Mouse (Mus musculus): ENCODE measurements around the gene Thra.

Thra gene

GRCm38 (mm10) chr11:98745932-98746853, 5.8 kb downstream of the Thra start:
- no peak for DNase-seq (ENCODE audit: low spot score)

GRCm38 (mm10) chr11:98746855-98747693, 6.6 kb downstream of the Thra start:
- peak; percentile 87 for DNase-seq (ENCODE audit: low spot score)

GRCm38 (mm10) chr11:98747804-98748505, 7.5 kb downstream of the Thra start:
- no peak for DNase-seq (ENCODE audit: low spot score)

GRCm38 (mm10) chr11:98748506-98749416, 8.3 kb downstream of the Thra start:
- peak; percentile 54 for DNase-seq (ENCODE audit: low spot score)

GRCm38 (mm10) chr11:98749716-98750115, 9.3 kb downstream of the Thra start:
- no peak for DNase-seq (ENCODE audit: low spot score)

- DNase-seq (ENCODE audit: low spot score), result no peak
Measured at GRCm38 (mm10) chr11:98750351-98751201, 10.1 kb downstream of the Thra start.

GRCm38 (mm10) chr11:98751221-98751782, 10.9 kb downstream of the Thra start:
- no peak for DNase-seq (ENCODE audit: low spot score)

GRCm38 (mm10) chr11:98752562-98753140, 12.2 kb downstream of the Thra start:
- DNase-seq (ENCODE audit: low spot score), result no peak

- no peak for DNase-seq (ENCODE audit: low spot score)
Measured at GRCm38 (mm10) chr11:98753264-98753663, 12.8 kb downstream of the Thra start.

- DNase-seq (ENCODE audit: low spot score), result no peak
Measured at GRCm38 (mm10) chr11:98754151-98754620, 13.7 kb downstream of the Thra start.

- peak; percentile 89 for DNase-seq (ENCODE audit: low spot score)
Measured at GRCm38 (mm10) chr11:98754621-98755181, 14.3 kb downstream of the Thra start.

GRCm38 (mm10) chr11:98755726-98756380, 15.4 kb downstream of the Thra start:
- no peak for DNase-seq (ENCODE audit: low spot score)

- DNase-seq (ENCODE audit: low spot score), result no peak
Measured at GRCm38 (mm10) chr11:98756711-98757110, 16.3 kb downstream of the Thra start.

- DNase-seq (ENCODE audit: low spot score), result no peak
Measured at GRCm38 (mm10) chr11:98761939-98762338, 21.5 kb downstream of the Thra start.

GRCm38 (mm10) chr11:98762756-98763501, 22.5 kb downstream of the Thra start:
- DNase-seq (ENCODE audit: low spot score), result peak; percentile 50

GRCm38 (mm10) chr11:98763502-98763861, 23.0 kb downstream of the Thra start:
- DNase-seq (ENCODE audit: low spot score), result no peak

- no peak for DNase-seq (ENCODE audit: low spot score)
Measured at GRCm38 (mm10) chr11:98764091-98764490, 23.7 kb downstream of the Thra start.

- DNase-seq (ENCODE audit: low spot score), result no peak
Measured at GRCm38 (mm10) chr11:98764746-98765145, 24.3 kb downstream of the Thra start.

Data from embryo, embryonic 10.5 days (tissue).